Mouse (Mus musculus): ENCODE results near the gene Phospho1.
A peak's percentile ranks its signal among the peaks of the same experiment; 100 is the strongest.

Gene Phospho1

DNA sequence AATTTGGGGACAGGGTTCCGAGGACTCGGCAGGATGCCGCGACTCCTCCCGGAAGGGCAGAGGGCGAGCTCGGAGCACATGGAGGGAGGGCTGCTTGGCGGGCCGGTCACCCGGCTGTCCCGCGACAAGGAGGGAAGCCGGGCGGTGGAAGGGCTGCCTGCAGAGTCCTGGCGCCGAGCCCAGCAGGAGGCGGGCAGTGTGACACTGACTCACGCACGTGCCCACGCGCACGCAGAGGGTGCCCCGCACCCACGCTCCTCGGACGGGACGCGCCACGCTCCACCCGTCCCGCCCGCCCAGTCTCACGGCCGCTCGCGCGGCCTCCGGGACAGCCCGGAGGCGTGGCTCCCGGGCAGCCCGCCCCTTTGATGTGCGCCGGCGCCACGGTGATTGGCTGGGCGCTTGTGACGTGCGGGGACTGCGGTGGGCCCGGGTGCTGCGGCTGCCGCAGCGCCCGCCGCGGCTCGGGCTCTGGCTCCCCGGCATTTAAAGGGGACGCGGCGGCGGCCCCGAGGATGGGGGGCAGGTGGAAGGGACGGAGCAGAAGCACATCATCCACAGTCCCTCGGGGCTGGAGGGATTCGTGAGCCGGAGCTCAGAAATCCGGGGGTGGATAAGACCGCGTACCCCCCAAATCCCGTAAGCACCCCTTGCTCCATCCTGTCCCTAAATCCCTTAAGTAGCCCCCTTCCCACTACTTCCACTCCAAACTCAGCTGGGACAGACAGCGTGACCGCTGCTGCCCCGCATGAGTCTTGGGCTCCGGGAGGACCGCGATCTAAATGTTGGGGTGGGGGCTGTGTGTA, at the start of gene Phospho1:
Gene Phospho1 (plus strand): TSS at position 429 of the 806 bp plus-strand sequence.
- DNase-seq (ENCODE audit: low read depth, low spot score), result peak; percentile 67

DNA sequence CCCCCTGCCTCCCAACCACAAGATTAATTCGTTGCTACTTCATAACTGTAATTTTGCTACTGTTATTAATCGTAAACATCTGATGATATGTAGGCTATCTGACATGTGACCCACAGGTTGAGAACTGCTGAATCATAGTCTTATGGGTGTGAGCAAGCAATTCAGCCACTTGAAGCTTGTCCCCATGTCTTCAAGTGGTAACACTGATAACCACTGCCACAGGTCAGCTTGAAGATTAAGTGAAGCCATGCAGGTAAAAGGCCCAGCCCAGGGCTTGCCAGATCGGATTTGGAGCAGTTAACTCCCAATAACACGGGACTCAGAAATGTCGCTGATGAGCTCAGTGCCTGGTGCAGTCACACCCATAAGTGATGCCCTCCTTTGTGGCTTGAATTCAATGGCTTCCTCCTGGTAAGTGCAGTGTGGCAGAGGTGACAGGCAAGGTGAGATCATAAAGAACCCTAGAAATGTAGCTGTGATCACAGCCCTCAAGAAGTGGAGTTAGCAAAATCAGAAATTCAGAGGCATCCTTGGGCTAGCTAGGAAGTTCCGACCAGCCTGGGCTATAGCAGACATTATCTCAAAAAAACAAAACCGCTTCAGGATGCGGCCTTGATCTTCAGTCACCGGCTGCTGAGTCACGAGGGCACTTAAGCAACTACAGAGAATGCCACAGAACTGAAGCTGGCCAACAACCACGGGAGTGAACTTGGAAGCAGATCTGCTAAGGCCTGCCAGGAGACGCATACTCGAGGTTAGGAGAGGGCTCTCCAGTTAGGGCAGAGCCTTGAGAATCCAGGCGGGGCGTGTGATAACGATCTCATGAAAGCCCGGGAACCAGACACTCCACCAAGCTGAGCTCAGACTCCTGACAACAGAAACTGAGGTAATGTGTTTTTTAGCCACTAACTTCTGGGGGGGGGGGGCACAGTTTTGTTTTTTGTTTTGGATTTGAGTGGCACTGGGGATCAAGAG, 46.7 kb upstream of the Phospho1 start:
- DNase-seq (ENCODE audit: low read depth, low spot score), result no peak

DNA sequence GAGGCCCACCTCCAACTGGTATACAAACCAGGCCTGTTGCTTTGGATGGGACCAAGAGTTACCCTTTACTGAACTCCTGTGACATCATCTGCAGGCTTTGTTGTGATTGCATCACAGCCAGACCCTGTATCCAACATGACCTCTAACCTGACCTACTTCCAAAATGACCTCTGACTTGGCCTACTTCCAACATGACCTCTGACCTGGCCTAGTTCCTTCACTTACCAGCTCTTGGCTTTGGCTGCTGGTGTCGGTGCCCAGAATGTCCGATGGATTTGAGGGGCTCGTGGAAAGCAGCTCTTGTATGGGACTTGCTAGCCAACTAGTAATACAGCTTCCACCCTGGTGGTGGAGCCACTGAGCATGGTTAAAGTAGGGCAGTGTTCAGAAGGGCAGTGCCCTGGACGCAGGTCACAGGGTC, 45.5 kb upstream of the Phospho1 start:
- DNase-seq (ENCODE audit: low read depth, low spot score), result no peak

GRCm38 (mm10) chr11:95779366-95779765, 44.9 kb upstream of the Phospho1 start:
- DNase-seq (ENCODE audit: low read depth, low spot score), result no peak

DNA sequence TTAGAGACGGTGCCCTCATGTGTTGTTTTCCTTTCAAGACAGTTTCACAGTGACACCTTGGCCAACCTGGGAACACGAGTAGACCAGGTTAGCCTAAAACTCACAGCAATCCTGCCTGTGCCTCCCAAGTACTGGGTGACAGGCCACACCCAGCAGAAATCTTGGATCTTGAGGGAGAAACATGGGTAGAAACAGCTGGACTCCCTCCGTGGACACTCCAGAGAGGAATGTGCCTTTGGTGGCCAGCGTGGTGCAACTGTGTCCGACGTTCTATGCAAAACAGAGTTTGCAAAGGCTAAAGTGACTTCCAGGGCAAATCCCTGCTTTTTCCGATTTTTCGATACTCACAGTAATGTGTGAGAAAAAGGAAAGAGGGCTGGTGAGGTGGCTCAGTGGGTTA, 43.8 kb upstream of the Phospho1 start:
- DNase-seq (ENCODE audit: low read depth, low spot score), result no peak

DNA sequence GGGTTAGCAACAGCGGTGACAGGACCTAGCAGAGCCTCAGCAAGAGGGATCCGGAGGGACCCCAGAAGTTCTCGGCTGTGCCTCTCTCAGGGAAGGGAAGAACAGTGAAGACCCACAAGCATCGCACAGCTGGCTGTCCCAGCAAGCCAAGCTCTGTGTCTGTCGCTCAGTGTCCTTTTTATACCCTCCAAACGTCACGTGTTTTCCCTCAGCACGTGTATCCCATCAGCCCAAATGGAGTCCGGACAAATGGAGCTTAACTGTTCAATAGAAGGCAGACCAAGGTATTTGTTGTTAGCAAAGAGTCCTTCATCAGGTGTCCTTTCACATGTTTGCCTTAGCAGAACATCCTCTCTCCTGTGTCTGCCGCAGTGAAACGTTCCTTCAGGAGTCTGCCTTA, 42.7 kb upstream of the Phospho1 start:
- no peak for DNase-seq (ENCODE audit: low read depth, low spot score)

DNA sequence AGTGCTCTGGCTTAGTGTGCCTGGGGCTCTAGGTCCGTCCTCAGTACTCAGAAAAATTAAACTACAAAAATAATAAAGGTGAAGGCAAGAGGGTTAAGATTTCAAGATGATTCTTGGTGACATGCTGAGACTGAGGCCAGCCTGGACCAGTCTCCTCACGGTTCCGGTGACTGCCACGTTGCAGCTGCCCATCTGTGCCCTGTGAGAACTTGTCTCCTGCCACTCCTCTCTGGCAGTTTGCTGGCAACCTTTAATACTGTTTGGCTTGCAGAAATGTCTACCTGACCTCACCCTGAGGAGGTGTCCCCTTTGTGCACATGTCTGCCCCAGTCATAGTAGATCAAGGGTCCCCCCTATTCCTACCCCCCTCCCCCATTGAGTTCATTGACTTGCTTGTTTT, 40.8 kb upstream of the Phospho1 start:
- DNase-seq (ENCODE audit: low read depth, low spot score), result no peak

DNA sequence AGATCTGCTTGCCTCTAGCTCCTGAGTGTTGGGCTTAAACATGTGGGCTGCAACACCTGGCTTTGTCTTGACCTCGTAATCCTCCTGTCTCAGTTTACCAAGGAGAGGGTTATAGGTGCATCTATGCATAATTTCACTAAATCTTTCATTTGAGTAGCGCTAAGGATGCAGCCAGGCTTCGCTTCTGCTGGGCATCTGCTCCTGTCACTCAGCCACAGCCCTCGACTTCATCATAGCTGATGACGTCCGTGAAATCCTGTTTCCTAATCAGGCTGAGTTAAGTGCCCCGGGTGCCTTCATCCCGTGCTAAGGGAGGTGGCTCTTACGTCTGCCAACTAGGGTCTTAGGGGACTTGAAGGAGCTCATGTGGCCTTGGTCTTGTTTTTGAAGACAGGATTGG, 40.3 kb upstream of the Phospho1 start:
- no peak for DNase-seq (ENCODE audit: low read depth, low spot score)

DNA sequence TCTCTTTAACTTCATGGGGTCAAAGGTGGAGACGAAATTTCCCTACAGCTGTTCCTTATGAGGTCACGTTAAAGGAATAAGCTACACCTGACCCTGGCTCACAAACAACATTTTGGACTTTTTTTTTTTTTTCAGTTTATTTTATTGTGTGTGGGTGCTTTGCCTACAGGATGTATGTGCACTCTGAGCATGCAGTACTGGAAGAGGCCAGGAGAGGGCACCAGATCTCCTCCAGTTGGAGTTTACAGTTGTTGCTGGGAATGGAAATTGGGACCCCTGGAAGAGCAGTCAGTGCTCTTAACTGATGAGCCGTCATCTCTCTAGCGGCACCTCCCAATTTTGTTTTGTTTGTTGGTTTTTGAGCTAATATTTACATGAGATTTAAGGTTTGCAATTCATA, 38.6 kb upstream of the Phospho1 start:
- no peak for DNase-seq (ENCODE audit: low read depth, low spot score)

GRCm38 (mm10) chr11:95786511-95786910, 37.8 kb upstream of the Phospho1 start:
- DNase-seq (ENCODE audit: low read depth, low spot score), result no peak

- no peak for DNase-seq (ENCODE audit: low read depth, low spot score)
Measured at GRCm38 (mm10) chr11:95789451-95789891, 34.8 kb upstream of the Phospho1 start.

DNA sequence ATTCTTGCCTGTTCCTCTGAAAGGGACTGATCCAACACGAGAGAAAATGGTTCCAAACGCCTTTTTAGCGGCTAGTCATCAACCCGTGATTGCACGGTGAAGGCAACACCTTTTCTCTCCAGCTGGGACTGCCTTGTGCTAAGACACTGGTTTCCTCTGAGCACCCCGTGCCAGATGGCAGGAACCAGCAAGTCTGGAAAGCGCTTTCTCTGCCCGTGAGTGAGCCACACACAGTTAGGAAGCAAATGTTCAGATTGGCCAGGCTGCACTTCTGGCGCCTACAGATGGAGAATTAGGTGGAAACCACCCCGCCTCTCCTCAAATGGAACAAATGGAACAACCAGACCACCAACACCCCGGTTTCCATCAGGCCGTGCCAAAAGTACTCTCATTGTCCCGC, 32.5 kb upstream of the Phospho1 start:
- DNase-seq (ENCODE audit: low read depth, low spot score), result peak; percentile 73

DNA sequence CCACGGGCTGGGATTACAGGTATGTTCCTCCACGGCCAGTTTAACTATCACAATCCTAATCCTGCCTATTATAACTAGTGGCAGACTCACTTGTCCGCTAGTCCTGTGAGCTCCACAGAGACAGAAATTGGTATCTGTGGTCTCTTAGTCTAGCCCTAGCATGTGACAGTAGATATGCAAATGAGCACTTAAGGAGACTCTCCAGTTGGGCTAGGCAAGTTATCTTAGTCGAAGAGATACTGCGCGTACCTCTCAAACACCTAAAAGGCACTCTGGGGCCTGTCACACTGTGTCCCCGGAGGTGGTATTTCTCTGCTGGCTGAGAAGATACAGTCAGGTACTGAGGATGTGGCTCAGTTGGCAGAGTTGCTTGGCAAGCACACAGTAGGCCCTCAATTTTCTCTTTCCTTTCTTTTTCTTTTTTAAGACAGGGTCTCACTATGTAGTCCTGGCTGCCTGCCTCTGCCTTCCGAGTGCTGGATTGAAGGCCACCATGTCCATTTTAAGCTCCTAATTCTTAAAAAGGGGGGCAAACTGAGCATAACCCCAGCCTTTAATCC, 31.3 kb upstream of the Phospho1 start:
- no peak for DNase-seq (ENCODE audit: low read depth, low spot score)

- DNase-seq (ENCODE audit: low read depth, low spot score), result no peak
Measured at GRCm38 (mm10) chr11:95794201-95794600, 30.1 kb upstream of the Phospho1 start.

GRCm38 (mm10) chr11:95795582-95795981, 28.7 kb upstream of the Phospho1 start:
- no peak for DNase-seq (ENCODE audit: low read depth, low spot score)

DNA sequence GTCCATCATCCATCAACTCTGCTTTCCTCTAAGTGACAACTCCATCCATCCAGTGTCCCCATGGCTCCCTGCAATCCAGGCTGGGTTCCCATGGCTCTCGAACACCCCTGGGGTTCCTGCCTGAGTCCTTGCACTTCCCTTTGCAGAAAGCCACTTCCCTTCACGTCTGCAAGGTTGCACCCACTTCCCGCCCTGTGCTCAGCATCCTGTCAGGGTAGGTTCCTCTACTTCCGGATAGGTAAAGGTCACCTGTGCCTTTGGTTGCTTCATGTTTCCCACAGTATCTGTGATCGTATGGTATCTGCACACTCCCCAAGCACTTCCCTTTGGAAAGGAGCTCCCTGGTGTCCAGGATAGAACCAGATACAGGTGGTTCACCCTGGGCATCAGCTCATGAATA, 19.3 kb upstream of the Phospho1 start:
- no peak for DNase-seq (ENCODE audit: low read depth, low spot score)

DNA sequence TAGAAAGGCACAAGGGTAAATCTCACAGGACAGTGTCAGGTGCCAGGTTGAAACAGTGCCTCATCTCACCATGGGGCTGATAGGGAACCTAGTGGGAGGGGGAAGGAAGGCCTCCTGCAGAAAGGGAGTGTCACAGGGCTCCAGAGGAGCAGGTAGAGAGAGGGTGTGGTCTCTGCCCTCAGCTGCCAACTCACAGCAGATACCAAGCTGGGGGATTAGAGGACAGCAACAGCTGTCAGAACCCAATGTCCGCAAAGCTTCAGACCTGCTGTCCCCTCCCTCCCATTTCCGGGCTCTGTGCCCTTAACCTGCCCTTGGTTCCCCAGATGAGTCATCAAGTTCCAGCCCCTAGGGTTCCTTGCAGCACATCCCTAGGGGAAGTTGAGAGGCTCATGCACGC, 18.8 kb upstream of the Phospho1 start:
- no peak for DNase-seq (ENCODE audit: low read depth, low spot score)

GRCm38 (mm10) chr11:95807884-95808283, 16.4 kb upstream of the Phospho1 start:
- no peak for DNase-seq (ENCODE audit: low read depth, low spot score)

GRCm38 (mm10) chr11:95808448-95809011, 15.8 kb upstream of the Phospho1 start:
- DNase-seq (ENCODE audit: low read depth, low spot score), result no peak

DNA sequence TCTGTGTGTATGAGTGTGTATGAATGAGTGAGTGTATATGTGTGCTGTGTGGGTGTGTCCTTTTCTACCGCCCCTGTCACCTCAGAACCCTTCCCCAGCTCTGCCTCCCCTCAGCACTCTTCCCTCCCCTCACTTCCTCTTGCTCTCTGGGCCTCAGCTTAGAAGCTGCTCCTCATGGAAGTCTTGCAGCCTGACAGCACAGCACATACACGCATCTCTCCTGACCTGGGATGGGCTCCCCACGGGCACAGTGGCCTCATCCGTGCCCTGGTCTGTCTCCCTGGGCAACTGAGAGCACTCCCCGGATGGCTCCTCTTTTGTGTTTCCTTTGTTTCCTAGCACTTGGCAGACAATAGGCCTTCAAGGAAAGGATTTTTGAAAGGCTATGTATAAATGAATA, 14.7 kb upstream of the Phospho1 start:
- DNase-seq (ENCODE audit: low read depth, low spot score), result no peak

GRCm38 (mm10) chr11:95810828-95811227, 13.5 kb upstream of the Phospho1 start:
- no peak for DNase-seq (ENCODE audit: low read depth, low spot score)

GRCm38 (mm10) chr11:95811741-95812140, 12.6 kb upstream of the Phospho1 start:
- no peak for DNase-seq (ENCODE audit: low read depth, low spot score)
